Mouse (Mus musculus) layer of hippocampus, adult 2 months (tissue): ENCODE results near the gene Erf. TPM values are rescaled to one million over a fixed set of nuclear protein-coding genes. Genes with fewer than 3 reads are reported as not detected.

Experiments
- DNase-seq, 2 experiments: peaks; one replicate each; pipeline ENCODE4 v3.0.0; 2022; ENCODE audit warnings: low spot score in 2 of 2
- H3K27ac ChIP-seq: fragments of 200-600 bp; 2 replicates; pipeline ENCODE4 v1.8.1; 2022
- H3K4me3 ChIP-seq: fragments of 200-600 bp; 2 replicates; pipeline ENCODE4 v1.8.1; 2022; ENCODE audit warnings: mild to moderate bottlenecking
- CTCF ChIP-seq: fragments of 200-600 bp; conservative IDR thresholded peaks from 2 replicates; pipeline ENCODE4 v1.8.1; 2022; ENCODE audit warnings: antibody characterized with exemption, mild to moderate bottlenecking, moderate library complexity
- long read RNA-seq, 2 experiments: library from polyadenylated mRNA; stranded (forward); transcript quantifications; one replicate each; pipeline ENCODE4 v2.0.0; 2021; ENCODE audit warnings: borderline mapping rate in 2 of 2
- total RNA-seq, 2 experiments: library from RNA; stranded (reverse); gene quantifications; 2 replicates each; pipeline ENCODE4 v1.2.3; 2021

The Erf gene
- 10 to 100 TPM; 40.3 to 45.1 TPM for total RNA-seq
- long read RNA-seq, experiment 1, partial matches to known transcripts, result 0 of 5 reads
- long read RNA-seq, experiment 1, other reads (novel, unspliced or antisense), result 5 of 5 reads
- long read RNA-seq, experiment 2, partial matches to known transcripts, result 0 of 12 reads
- long read RNA-seq, experiment 2, other reads (novel, unspliced or antisense), result 11 of 12 reads

DNA sequence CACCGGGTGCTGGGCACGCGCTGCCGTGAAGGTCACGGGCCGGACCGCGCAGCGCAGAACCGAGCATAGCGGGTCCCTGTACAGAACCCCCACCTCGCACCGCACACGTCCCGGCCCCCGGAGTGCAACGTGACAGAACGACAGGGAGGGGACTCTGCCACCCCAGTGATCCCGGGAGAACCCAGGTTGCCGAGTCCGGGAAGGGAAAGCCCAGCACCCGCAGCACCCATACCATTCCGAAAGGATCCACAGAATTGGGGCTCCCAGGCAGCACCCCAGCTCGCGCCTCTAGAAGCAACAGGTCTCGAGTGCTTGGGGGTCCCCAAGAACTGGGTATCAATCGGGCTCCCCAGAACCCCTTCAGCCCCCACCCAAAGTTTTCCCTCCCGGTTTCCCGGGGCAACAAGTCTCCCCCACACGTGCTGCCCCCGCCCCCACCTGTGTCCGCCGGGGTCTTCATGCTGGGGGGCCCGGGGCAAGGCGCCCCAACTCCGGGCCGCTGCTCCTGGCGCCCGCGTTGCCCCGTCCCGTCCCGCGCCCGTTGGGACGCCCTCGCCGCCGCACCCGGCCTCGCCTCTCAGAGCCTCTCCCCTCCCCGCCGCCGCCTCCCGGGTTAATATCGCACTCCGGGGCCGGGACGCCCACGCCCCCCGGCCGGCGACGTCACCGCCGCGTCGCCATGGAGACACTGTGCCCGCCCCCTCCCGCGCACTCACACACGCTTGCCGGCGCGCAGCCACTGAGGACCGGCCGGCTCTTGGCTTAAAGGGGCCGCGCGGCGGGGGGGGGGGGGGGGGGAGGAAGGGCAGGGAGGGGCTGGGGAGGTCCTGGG lies at the start of gene Erf:
TSS of gene Erf (minus strand) at position 621 of the 832 bp plus-strand sequence.
- Histone ChIP-seq H3K4me3 (peak within 1 kb of the TSS; percentile 97), H3K27ac (peak within 1 kb of the TSS; percentile 99)
- peak; percentile 93 to 98 for DNase-seq
- TF ChIP-seq CTCF, result no peak

DNA sequence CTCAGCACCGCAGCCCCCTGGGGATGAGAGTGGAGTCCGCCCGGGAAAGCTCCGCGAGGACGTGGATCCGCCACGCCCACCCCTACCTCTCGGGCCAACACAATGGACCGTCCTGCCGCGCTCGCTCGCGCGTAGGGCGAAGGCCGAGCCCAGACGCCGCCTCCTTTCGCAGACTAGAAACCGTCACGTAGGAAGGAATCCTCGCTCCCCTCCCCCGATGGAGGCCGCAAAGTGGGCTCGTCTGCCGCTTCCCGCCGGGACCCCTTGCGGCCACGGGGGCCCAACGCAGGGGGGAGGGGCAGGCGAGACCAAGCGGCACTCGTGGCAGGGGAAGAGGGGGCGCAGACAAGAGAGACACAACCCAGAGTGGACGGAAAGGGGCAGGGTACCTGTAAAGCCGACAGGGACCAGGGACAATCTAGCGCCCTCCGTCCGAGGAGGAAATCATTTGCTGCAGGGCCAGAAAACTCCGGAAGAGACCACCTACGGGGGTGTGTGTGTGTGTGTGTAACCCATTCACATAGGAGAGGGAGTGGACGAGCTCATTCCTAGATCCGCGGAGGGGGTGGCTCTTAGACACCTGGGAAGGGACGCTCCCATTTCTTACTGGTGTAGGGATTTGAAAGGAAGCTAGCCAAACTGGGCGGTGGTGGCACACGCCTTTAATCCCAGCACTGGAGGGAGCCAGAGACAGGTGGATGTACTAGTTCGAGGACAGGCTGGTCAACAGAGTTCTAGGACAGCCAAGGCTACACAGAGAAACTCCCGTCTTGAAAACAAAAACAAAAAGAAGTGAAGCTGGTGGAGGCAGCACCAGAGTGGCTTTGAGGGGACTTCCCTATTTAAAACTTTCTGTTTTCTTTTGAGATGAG lies 47.1 kb upstream of the Erf start, which contains the start of gene Pafah1b3:
TSS of gene Pafah1b3 (minus strand) at position 533 of the 872 bp plus-strand sequence.
- DNase-seq, result peak; percentile 72 to 84
- peak within 1 kb of the TSS; percentile 72 for H3K27ac ChIP-seq
- peak; percentile 57 for TF ChIP-seq CTCF
- peak within 1 kb of the TSS; percentile 83 for H3K4me3 ChIP-seq

DNA sequence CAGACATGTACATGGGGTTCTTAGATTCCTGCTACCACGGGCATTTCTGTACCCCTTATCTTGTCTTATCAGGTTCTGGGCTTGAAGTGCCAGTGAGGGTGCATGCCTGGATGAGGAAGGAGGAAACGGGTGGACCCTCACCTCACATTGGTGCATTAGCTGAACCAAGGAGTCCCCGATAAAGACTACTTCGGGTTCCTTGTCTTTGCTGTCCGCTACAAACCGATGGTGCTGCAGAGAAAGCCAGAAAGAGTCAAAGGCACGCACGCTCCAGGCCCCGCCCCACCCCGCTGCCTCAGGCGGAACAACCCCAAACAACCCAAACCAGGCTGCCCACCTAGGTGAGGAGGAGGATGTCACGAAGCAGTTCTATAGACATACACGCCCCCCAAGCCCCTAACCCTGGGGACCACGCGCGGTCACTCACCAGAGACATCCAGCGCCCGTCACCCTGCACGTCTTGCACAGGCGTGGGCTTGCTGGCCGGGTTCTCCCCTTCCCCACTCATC lies 46.4 kb upstream of the Erf start:
- TF ChIP-seq CTCF, result no peak
- no peak for DNase-seq
- peak overlapping the region; percentile 83 for H3K4me3 ChIP-seq
- H3K27ac ChIP-seq, result peak overlapping the region; percentile 72

DNA sequence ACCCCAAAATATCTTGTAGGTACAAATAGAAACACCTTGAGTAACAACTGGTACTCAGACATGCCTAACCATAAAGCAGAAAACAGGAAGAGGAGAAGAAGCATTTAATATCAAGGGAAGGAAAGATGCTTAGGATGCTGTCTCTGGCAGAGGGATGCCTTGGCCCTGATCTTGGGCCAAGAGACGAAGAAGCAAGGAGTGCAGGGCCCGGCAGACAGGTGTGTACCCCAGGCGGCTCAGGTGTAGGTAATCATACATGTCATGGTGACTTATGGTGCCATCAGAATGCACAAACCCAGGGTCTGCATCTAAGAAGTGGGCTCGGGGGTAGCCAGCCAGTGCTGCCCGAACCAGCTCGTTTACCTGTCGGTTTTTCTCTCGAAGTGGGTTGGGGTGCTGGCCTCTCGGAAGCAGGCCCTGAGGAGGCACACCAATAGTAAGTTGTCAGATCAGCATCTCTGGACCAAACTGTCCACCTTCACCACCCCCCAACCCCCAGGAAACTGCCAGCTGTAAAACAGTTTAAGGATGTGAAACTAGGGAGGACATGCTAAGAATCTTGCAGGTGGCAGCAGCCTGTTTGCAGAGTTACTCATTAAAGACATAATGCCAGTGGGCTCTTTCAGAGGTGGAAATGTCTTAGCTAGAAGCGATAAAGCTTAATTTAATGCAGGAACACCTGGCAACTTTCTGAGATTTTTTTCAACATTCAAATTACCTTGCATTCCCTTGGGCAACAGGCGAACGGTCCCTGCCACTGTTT lies 44.6 kb upstream of the Erf start:
- no peak overlapping the region for H3K27ac ChIP-seq
- no peak for TF ChIP-seq CTCF
- no peak for DNase-seq
- no peak overlapping the region for H3K4me3 ChIP-seq

DNA sequence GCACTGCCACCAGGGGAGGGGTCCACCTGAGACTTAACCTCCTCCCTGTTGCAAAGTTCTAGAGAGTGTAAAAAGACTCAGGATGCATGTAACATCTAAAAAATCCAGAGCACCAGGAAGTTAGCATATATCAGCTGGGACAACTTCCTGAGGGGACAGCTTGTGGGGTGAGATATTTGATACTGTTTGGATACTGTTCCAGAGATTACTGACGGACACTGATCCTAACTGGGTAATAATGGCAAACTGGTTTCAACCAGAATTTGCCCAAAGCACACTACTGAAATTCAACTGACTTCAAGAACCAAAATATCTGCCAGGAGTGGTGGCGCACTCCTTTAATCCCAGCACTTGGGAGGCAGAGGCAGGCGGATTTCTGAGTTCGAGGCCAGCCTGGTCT lies 43.9 kb upstream of the Erf start:
- no peak overlapping the region for H3K27ac ChIP-seq
- DNase-seq, result no peak
- no peak for TF ChIP-seq CTCF

DNA sequence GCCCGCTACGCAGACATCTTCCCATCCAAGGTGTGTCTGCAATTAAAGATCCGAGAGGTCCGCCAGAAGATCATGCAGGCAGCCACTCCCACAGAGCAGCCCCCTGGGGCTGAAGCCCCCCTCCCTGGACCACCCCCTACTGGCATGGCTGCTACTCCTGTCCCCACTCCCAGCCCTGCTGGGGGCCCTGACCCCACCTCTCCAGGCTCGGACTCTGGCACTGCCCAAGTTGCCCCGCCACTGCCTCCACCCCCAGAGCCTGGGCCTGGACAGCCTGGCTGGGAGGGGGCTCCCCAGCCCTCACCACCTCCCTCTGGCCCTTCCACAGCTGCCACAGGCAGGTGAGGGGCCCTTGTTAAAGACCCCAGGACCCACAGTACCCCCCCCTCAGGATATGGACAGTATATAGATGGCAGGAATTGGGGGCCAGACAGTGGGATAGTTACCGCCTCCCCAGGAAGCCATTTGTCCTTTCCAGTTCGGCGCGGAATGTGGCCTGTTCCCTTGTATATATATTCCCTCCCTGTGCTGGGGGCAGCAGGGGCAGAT lies 42.7 kb upstream of the Erf start:
- TF ChIP-seq CTCF, result no peak
- no peak overlapping the region for H3K27ac ChIP-seq
- no peak overlapping the region for H3K4me3 ChIP-seq
- no peak for DNase-seq

More for the DNA sequence above, 43.9 kb upstream of the Erf start:
- H3K4me3 ChIP-seq, result no peak overlapping the region

DNA sequence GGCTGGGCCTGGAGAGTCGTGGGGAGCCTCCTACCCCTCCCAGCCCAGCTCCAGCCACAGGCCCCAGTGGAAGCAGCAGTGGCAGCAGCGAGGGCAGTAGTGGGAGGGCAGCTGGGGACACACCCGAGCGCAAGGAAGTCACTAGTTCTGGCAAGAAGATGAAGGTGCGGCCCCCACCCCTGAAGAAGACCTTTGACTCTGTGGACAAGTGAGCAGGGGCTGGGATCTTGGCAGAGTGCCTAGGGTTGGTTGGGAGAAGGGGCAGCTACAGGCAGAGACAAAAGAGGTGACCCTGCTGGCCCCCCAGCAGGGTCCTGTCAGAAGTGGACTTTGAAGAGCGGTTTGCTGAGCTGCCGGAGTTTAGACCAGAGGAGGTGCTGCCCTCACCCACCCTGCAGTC lies 41.5 kb upstream of the Erf start:
- DNase-seq, result no peak
- no peak overlapping the region for H3K4me3 ChIP-seq
- no peak for TF ChIP-seq CTCF
- no peak overlapping the region for H3K27ac ChIP-seq

DNA sequence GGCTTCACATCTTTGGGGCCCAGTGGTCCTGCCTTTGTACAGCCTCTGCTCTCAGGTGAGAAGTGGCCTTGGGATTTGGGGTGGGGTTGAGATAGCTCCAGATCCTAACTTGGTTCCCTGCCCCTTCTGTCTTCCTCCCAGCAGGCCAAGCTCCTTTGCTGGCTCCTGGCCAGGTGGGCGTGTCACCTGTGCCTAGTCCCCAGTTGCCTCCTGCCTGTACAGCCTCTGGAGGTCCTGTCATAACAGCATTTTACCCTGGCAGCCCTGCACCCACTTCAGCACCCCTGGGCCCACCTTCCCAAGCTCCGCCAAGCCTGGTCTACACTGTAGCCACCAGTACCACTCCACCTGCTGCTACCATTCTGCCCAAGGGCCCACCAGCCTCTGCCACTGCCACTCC lies 40.4 kb upstream of the Erf start:
- Histone ChIP-seq H3K27ac (no peak overlapping the region), H3K4me3 (no peak overlapping the region)
- DNase-seq, result no peak
- no peak for TF ChIP-seq CTCF

DNA sequence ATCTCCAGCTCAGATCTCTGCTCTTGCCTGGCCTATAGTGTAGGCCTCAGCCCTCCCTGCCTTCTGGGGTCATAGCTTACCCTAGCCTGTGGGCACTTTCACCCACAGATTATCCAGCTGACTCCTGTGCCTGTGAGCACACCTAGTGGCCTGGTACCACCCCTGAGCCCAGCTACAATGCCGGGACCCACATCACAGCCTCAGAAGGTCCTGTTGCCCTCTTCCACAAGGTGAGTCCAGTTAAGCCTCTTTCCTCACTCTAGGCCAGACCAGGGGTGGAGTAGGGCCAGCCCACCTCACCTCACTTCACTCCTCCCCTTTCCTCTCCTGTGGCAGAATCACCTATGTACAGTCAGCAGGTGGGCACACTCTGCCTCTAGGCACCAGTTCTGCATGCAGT lies 39.9 kb upstream of the Erf start:
- no peak for TF ChIP-seq CTCF
- no peak for DNase-seq
- no peak overlapping the region for H3K4me3 ChIP-seq
- H3K27ac ChIP-seq, result no peak overlapping the region

DNA sequence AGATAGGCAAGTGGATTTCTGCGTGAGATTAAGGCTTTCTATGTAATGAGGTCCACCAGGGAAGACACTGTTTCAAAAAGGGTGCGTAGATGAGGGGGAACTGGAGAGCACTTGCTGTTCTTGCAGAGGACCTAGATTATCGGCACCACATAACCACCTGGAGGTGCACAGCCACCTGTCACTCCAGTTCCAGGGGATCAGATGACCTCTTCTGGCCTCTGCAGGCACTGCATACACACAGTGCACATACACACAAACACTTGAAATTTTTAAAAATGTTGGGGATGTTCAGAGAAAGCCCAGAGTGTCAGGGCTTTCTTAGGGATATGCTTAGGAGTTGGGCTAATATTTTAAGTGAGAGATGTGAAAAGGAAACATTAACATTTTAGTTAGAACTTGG lies 39.4 kb upstream of the Erf start:
- DNase-seq, result no peak
- H3K4me3 ChIP-seq, result no peak overlapping the region
- peak; percentile 45 for TF ChIP-seq CTCF
- H3K27ac ChIP-seq, result no peak overlapping the region

DNA sequence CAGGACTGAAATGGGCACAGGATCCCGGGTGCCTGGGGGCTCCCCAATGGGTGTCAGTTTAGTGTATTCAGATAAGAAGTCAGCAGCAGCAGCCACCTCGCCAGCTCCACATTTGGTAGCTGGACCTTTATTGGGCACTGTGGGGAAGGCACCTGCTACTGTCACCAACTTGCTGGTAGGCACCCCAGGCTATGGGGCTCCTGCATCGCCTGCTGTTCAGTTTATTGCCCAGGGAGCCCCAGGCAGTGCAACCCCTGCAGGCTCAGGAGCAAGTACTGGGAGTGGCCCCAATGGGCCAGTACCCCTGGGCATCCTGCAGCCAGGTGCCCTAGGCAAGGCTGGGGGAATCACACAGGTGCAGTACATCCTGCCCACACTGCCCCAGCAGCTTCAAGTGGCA lies 38.2 kb upstream of the Erf start:
- DNase-seq, result no peak
- no peak for TF ChIP-seq CTCF
- Histone ChIP-seq H3K27ac (no peak overlapping the region), H3K4me3 (no peak overlapping the region)

DNA sequence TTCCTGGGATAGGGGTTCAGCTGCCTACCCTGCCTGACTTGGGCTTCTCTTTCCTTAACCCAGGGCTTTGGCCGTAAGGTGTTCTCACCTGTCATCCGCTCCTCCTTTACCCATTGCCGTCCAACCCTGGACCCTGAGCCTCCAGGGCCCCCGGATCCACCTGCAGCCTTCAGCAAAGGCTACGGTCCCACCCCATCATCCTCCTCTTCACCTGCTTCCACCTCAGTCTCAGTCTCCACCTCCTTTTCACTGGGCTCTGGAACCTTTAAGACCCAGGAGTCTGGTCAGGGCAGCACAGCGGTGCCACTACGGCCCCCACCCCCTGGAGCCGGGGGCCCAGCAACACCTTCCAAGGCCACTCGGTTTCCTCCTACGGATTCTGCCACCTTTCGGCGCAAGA lies 37.5 kb upstream of the Erf start:
- no peak for DNase-seq
- TF ChIP-seq CTCF, result no peak
- H3K4me3 ChIP-seq, result no peak overlapping the region
- no peak overlapping the region for H3K27ac ChIP-seq
